Mouse (Mus musculus) thymus, adult 2 months (tissue): ENCODE measurements around the gene Igf1r.

Experiments
- CTCF ChIP-seq: fragments of 200-500 bp; IDR thresholded peaks from 2 replicates; pipeline ENCODE4 v1.5.1; 2012; ENCODE audit warnings: mild to moderate bottlenecking, control low read depth, low read length, moderate library complexity, borderline replicate concordance; ENCODE audit not compliant: control insufficient read depth, poor library complexity, insufficient read depth; ENCODE audit errors: extremely low read depth
- POLR2A ChIP-seq: fragments of 200-500 bp; IDR thresholded peaks from 2 replicates; pipeline ENCODE4 v1.6.1; 2012; ENCODE audit warnings: mild to moderate bottlenecking, low read length, control low read depth, moderate library complexity; ENCODE audit not compliant: control insufficient read depth, poor library complexity, insufficient read depth; ENCODE audit errors: extremely low read depth

- no peak for TF ChIP-seq POLR2A
- TF ChIP-seq CTCF, result no peak
Measured at GRCm38 (mm10) chr7:67953764-67954242, 1.2 kb downstream of the Igf1r start.
